Mouse (Mus musculus) embryonic facial prominence, embryonic 14.5 days (tissue): ENCODE results near the gene Snai1. TPM values are rescaled to one million over a fixed set of nuclear protein-coding genes. Genes with fewer than 3 reads are reported as not detected.

Experiments
- polyA plus RNA-seq: library from polyadenylated mRNA; unstranded; fragments of >200 nt; fragmentation: Nextera tagmentation; extraction: Ambion mirVana; gene quantifications from 2 replicates; pipeline ENCODE4 v1.2.1, GENCODE M21; 2014

Snai1 gene
- polyA plus RNA-seq, 1 experiment from 2014 or later = 64.1 TPM

Other genes starting within 250 kb of the Snai1 start
- 17.9 and 24.3 TPM in 2 replicates for gene B4galt5, start 189.0 kb upstream of the Snai1 start, polyA plus RNA-seq
- 13.6 and 17.8 TPM in 2 replicates for gene Slc9a8, start 116.5 kb upstream of the Snai1 start, polyA plus RNA-seq
- gene Rnf114, start 45.5 kb upstream of the Snai1 start, polyA plus RNA-seq = 65.3 and 75.0 TPM in 2 replicates
- gene Spata2, start 45.3 kb upstream of the Snai1 start, polyA plus RNA-seq = 13.0 and 14.2 TPM in 2 replicates
- gene Ube2v1, start 93.9 kb downstream of the Snai1 start, polyA plus RNA-seq = 249 and 275 TPM in 2 replicates
- 9.1 and 11.6 TPM in 2 replicates for gene Gm20431, start 123.3 kb downstream of the Snai1 start, polyA plus RNA-seq
- gene Cebpb, start 150.7 kb downstream of the Snai1 start, polyA plus RNA-seq = 18.1 and 30.3 TPM in 2 replicates
- 40.0 and 40.6 TPM in 2 replicates for gene Tmem189, start 151.6 kb downstream of the Snai1 start, polyA plus RNA-seq